Mouse (Mus musculus) embryo, embryonic 11 days (tissue): Measurements from ENCODE around the gene Kbtbd13.
"Not testable (repeated sequence)": the region's sequence is repeated elsewhere in the genome, so short reads cannot be mapped to it uniquely, and the experiment has no call there.

Experiments
- DNase-seq: peaks from one replicate; pipeline ENCODE4 v3.0.0-alpha.2; 2015

Kbtbd13 gene

DNA sequence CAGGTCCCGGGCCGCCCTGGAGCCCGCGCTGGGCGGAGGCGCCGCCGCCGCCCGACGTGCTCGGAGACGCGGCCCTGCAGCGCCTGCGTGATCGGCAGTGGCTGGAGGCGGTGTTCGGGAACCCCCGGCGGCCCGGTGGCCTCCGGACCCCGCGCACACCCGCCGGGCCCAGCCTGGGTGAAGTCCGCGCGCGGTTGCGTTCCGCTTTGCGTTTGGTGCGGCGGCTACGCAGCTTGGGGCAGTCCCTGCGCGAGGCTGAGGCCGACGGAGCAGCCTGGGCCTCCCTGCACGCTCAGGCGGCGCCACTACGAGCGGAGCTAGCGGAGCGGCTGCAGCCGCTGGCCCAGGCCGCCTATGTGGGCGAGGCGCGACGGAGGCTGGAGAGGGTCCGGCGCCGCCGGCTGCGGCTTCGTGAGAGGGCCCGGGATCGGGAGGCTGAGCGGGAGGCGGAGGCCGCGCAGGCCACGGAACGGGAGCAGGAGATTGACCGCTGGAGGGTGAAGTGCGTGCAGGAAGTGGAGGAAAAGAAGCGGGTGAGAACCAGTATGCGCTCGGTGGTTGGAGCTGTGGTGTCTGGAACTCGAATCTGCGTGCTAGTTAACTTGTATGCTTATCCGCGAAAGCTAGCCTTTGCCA lies 44.9 kb downstream of the Kbtbd13 start:
- peak; percentile 61 for DNase-seq

DNA sequence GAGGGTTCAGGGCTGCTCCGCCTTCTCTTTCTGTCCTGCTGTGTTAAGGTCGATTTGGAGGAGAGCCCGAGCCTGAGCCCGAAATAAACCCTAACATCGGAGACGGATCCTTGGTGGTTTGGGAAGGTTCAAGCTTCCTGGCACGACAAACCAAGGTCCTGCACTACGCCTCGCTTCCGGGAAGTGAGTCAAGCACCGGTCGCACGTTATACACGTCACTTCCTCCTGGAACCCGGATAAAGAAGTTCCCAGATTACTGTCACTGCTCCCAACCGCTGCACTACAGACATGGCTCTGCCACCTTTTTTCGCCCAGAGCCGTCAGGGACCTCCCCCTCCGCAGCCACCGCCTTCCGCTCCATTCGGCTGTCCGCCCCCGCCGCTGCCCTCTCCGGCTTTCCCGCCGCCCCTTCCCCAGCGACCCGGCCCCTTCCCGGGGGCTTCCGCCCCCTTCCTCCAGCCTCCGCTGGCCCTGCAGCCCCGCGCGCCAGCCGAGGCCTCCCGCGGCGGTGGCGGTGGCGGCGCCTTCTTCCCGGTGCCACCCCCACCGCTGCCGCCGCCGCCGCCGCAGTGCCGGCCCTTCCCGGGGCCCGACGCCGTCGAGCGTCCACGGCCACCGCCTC lies 45.5 kb downstream of the Kbtbd13 start, which contains the start of gene Pdcd7:
Pdcd7 (plus strand) TSS at position 251 of the 622 bp plus-strand sequence.
- DNase-seq = peak; percentile 97

DNA sequence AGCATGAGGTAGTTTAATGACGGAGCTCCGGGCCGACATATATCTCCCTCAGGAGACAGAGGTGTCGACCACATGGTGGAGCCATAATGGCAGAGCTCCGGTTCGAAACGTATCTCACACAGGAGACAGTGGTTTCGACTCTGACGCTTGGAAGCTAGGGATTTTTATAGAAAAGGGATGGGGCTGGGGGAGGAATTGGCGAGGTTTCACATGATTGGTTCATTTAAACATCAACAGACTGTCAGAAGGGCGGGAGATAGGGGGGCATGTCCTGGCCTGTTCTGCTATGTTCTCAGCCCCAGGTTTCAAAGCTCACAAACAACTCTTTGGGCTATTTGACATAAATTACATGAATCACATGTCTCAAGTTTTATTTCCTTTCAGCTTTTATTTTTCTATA lies 46.0 kb downstream of the Kbtbd13 start:
- DNase-seq = not testable (repeated sequence)

DNA sequence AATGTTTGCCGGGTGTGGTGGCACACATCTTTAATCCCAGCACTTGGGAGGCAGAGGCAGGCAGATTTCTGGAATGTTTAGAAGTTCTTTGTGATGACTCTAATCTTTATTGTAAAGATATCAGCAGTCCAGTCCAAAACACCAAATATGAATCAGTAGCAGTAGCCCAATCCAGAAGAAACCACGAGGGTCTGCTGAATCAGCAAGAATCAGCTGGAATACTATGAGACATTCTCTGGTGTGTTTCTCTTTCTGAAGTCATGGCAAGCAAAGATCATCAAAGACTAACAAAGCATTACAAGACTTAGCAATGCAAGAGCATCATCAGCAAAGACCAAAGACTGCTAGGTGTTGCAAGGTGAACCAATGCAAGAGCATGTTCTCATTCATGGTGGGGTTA lies 51.0 kb downstream of the Kbtbd13 start:
- no peak for DNase-seq

DNA sequence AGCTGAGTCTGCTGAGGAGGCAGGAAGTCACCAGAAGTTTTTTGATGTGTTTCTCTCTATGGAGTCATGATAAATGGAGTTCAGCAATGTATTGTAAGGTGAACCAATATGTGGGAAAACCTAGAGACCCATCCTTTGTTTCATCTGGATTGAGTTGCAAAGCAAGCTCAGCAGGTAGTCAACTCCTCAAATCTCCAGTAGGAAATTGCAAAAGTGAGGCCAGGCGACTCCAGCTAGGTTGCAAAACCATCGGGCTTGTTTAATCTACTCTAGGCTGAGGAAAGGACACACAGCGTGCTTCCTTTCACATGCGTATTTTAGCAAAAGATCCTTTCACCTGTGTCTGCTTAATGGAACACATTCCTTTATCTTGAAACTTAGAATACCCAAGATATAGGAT lies 52.3 kb downstream of the Kbtbd13 start:
- DNase-seq = no peak
